Mouse (Mus musculus): ENCODE data around the gene Ssbp4.

Ssbp4 gene

GRCm38 (mm10) chr8:70549412-70550184 is 59.1 kb downstream of the Ssbp4 start:
- no peak for DNase-seq

GRCm38 (mm10) chr8:70547762-70548161 is 60.9 kb downstream of the Ssbp4 start:
- DNase-seq = no peak
